Mouse (Mus musculus): Measurements from ENCODE around the gene Hspa4l. TPM values are rescaled to one million over a fixed set of nuclear protein-coding genes. Genes with fewer than 3 reads are reported as not detected.
"Not testable (repeated sequence)": the region's sequence is repeated elsewhere in the genome, so short reads cannot be mapped to it uniquely, and the experiment has no call there.

Gene Hspa4l
- total RNA-seq, 2 experiments from 2014 or later: 58.1 to 84.3 TPM

GRCm38 (mm10) chr3:40808686-40809085, 64.4 kb downstream of the Hspa4l start:
- no peak for ATAC-seq (replicated peaks; ENCODE audit: low FRiP score, poor library complexity, severe bottlenecking)

- no peak for ATAC-seq (replicated peaks; ENCODE audit: low FRiP score, poor library complexity, severe bottlenecking)
Measured at GRCm38 (mm10) chr3:40809894-40810293, 65.6 kb downstream of the Hspa4l start.

- ATAC-seq (replicated peaks; ENCODE audit: low FRiP score, poor library complexity, severe bottlenecking): no peak
Measured at GRCm38 (mm10) chr3:40813275-40813674, 69.0 kb downstream of the Hspa4l start.

GRCm38 (mm10) chr3:40845521-40845920, 101.2 kb downstream of the Hspa4l start:
- ATAC-seq (replicated peaks; ENCODE audit: low FRiP score, poor library complexity, severe bottlenecking): not testable (repeated sequence)

Other genes starting within 250 kb of the Hspa4l start
- under 0.01 and 0.72 TPM in 2 replicates for gene Intu, start 213.2 kb upstream of the Hspa4l start, total RNA-seq (2015; ENCODE audit: low replicate concordance)
- gene Intu, start 213.2 kb upstream of the Hspa4l start, total RNA-seq (2017; ENCODE audit: low replicate concordance): 7.4 TPM in 1 of 2 replicates, not detected in the other
- gene Slc25a31, start 35.6 kb upstream of the Hspa4l start, total RNA-seq (2015; ENCODE audit: low replicate concordance): not detected in 2 replicates
- not detected in 2 replicates for gene Slc25a31, start 35.6 kb upstream of the Hspa4l start, total RNA-seq (2017; ENCODE audit: low replicate concordance)
- 142 and 182 TPM in 2 replicates for gene Plk4, start 55.5 kb downstream of the Hspa4l start, total RNA-seq (2015; ENCODE audit: low replicate concordance)
- 197 and 209 TPM in 2 replicates for gene Plk4, start 55.5 kb downstream of the Hspa4l start, total RNA-seq (2017; ENCODE audit: low replicate concordance)
- gene Mfsd8, start 102.4 kb downstream of the Hspa4l start, total RNA-seq (2015; ENCODE audit: low replicate concordance): 9.0 and 15.5 TPM in 2 replicates
- gene Mfsd8, start 102.4 kb downstream of the Hspa4l start, total RNA-seq (2017; ENCODE audit: low replicate concordance): 6.9 and 9.7 TPM in 2 replicates
- 0.36 and 7.1 TPM in 2 replicates for gene Abhd18, start 102.5 kb downstream of the Hspa4l start, total RNA-seq (2015; ENCODE audit: low replicate concordance)
- gene Abhd18, start 102.5 kb downstream of the Hspa4l start, total RNA-seq (2017; ENCODE audit: low replicate concordance): 7.3 and 7.6 TPM in 2 replicates
- gene 1700034I23Rik, start 158.0 kb downstream of the Hspa4l start, total RNA-seq (2015; ENCODE audit: low replicate concordance): not detected in 2 replicates
- not detected in 2 replicates for gene 1700034I23Rik, start 158.0 kb downstream of the Hspa4l start, total RNA-seq (2017; ENCODE audit: low replicate concordance)
- 121 and 173 TPM in 2 replicates for gene Larp1b, start 205.3 kb downstream of the Hspa4l start, total RNA-seq (2015; ENCODE audit: low replicate concordance)
- 141 and 227 TPM in 2 replicates for gene Larp1b, start 205.3 kb downstream of the Hspa4l start, total RNA-seq (2017; ENCODE audit: low replicate concordance)

All from erythroid progenitor cell, adult 5-6 weeks (primary cell).